Mouse (Mus musculus): Measurements from ENCODE around the gene Mtfr1l.

DNA sequence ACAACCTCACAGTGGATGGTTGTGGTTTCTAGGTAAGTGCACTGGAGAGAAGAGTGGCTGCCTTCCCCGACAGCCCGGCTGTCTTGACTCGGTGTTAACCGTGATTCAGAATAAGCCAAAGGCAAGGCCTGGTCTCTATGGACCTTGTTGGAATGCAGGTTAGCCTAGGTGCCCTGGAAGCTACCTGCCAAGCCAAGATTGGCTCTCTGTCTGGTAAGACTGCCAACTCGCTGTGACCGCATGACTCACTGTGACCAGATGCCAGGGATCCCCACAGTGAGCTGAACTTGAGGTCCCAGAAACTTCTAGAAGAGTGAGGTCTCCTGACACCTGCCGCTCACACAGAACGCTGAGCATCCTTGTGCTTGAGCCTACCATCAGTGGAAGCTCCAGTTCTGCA, 58.3 kb downstream of the Mtfr1l start:
- TF ChIP-seq CTCF (IDR thresholded peaks at IDR 0.05; ENCODE audit: low read depth), result no peak
- no peak for TF ChIP-seq EP300 (IDR thresholded peaks at IDR 0.05; ENCODE audit: low read depth)

Data from heart, postnatal 0 days (tissue).